Mouse (Mus musculus) CD4-positive, CD25-positive, alpha-beta regulatory T cell, adult 4 months (primary cell): ENCODE data around the gene Cnn3. TPM values are rescaled to one million over a fixed set of nuclear protein-coding genes. Genes with fewer than 3 reads are reported as not detected.

Experiments used
- ATAC-seq: one replicate; pipeline ENCODE4 v1.8.0; 2017
- polyA plus RNA-seq, 2 experiments: library from polyadenylated mRNA; unstranded; fragments of 100-300 nt; shearing (Covaris generic); gene quantifications; one replicate each; pipeline ENCODE4 v1.2.1; 2017

Cnn3 gene
- polyA plus RNA-seq, 2 experiments from 2014 or later, result 8.8 to 9.7 TPM

DNA sequence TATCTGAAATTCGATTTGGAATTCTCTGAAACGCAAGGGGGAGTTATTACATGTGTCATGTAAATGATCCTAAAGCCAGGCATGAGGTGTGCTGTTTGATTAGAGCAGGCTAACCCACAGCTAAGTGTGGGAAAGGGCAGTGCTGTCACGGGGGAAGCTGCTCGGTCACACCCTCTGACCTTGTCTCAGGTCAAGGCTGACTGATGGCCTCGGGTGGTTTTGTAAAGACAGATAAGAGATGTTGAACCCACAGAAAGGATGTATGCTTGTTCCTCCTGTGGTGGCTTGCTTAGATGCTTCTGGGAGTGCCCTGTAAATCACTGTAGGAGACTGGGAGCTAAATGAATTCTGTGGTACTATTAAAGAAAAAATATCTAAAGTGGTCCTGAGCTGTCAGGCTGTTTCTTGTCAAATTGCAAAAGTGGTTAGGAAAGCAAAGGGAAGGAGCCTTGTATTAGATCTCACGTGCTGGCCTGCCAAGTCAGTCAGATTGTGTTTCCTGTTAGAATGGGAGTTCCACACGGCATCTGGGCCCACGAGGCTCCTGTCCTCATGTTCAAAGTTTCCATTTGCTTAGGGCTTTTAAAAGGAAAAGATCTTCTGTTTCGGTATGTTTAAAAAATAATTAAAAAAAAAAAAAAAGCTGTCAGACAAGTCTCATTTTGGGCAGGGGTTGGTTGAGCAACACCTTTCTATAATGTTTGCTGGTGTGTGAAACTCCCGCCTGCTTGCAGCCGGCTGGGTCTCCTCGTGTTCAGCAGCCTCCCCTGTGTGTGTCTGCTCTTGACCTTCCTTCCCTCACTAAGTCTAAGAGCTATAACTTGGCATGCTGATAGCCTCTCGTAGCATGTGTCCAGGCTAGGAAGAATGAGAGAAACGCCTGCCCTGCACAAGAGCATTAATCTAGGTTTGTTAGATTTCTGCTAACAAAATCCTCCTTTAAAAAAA lies 32.5 kb downstream of the Cnn3 start:
- no peak for ATAC-seq

DNA sequence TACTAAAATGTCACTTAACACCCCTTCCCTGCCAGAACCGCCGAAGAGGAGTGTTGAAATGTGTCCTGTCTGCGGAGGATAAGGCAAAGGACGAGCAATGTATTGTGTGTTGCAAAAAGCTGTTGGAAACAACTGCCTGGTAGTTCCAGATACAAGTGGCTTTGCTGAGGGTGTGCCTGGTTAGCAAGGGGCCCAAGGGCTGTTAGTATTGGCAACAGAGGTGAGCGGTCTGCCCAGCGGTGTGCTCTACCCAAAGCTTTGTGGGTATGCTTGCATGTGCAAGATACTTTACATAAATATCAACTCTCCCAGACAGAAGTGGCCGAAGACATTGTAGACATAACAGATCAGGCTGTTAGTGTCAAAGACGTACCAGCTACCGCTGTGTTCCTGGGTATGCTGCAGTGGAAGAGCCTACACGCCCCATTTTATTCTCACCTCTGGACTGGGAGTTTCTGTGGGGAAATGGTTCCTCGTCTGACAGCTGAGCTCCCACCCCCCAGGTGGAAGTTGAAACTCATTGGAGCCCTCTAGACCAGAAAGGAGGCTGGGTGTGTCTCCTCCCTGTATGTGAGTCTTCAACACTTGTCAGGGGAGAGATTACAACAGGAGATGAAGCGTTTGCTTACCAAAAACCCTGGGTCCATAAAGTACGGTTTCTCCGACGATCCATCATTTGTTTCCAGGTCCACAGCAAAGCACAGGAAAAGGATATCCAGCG lies 34.3 kb downstream of the Cnn3 start:
- ATAC-seq, result no peak

DNA sequence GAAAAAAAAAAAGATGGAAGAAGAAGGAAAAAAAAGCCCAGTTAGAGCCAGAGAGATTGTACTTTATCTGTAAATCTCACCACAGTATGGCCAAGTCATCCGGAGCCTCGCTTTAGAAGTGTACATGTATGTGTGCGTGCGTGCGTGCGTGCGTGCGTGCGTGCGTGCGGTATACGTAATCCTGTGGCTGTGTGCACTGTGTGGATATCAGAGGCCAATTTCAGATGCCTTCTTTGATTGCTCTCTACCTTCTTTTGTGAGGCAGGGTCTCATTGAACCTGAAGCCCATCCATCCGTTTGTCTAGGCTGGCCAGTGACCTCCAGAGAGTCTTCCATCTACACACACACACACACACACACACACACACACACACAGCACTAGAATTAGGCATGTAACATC lies 35.2 kb downstream of the Cnn3 start:
- ATAC-seq, result no peak

DNA sequence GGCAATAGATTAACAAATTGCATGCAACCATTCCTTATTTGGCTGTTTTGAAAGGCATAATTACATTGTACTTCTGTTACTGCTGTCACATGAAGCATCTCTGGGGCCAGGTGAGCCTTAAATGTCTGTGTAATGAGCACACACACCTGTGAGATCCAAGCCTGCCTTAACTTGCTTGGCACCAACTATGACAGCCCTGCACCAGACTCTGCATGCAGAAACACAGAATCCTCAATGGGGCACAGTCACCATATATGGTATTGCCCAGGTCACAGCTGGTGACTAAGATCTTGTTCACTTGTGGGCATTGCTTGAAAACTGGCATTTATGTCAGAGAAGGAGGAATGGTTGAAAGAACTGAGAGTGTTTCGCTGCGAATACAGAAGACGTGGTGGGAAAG lies 36.5 kb downstream of the Cnn3 start:
- no peak for ATAC-seq

DNA sequence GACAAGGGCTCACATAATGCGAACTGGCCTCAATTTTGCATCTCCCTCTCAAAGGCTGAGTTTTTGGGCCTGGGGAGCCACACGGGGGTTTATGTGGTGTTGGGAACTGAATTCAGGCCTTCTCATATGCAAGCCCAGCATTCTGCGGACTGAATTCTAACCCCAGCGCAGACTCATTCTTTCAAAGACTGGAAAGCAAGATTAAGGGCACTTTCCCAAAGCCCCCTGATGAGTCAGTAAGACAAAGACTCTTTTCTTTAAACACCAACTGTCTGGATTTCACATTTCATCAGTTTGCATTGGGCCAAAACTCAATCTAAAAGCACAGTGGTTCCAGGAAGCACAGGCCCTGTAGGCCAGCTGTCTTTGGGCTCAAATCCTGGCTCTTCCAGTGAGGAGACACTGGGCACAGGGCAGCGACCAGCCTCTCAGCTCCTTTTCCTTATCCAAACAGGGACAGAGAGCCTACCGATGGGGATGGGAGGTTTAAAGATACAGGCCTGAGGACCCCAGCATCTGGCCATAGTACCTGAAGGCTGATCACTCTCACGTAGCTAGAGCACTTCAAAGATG lies 38.5 kb downstream of the Cnn3 start:
- no peak for ATAC-seq

DNA sequence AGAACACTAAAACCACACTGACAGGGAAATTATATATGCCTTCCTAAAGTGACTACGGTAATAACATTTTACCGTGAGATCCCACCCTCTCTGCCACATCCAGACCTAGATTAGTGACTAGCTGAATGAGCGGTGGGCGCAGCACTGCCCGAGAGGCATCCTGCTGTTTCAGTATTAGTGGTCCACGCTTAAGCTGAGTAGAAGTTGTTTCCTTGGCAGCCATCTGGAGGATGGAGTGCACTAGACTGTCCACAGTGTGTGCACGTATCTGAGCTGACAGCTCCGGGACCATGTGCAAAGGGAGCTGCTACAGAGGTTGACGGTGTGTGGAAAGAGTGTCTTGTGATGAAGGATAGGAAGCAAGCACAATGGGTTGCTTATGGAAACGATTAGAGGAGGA lies 39.5 kb downstream of the Cnn3 start:
- no peak for ATAC-seq

DNA sequence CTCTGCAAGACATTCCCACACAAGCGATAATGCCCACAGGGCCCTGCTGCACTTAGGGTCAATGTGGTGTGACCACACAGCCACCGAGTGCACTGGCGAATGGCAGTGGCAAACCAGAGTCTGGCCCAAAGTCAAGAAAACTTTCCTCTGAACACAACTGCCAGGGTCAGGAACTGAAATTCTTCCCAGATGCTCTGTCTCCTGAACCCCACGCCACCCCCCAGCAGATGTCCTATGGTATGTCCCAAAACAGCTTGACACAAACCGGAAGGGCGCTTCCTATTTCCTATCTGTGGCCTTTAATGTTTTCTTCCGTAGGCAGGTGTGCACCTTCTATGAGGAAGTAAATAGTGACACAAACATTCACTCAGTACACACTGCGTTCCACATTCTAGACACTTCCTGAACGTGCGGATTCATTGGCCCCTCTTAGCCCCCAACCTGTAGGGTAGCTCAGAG lies 40.8 kb downstream of the Cnn3 start:
- ATAC-seq, result peak; percentile 68

DNA sequence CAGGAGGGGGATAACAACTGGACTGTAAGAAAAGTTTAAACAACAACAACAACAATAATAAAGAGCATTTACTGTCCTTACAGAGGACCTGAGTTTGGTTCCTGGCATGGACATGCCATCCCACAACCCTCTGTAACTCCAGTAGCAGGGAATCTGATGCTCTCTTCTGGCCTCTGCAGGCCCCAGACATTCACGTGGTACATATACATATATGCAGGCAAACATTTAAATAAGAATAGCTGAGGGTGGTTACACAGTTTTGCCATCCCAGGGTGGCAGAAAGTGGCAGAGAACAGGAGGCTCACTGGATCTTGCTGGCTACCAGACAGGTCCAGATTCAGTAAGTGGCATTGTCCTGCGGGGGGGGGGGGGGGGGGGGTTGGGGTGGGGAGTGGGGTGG lies 41.8 kb downstream of the Cnn3 start:
- ATAC-seq, result no peak

DNA sequence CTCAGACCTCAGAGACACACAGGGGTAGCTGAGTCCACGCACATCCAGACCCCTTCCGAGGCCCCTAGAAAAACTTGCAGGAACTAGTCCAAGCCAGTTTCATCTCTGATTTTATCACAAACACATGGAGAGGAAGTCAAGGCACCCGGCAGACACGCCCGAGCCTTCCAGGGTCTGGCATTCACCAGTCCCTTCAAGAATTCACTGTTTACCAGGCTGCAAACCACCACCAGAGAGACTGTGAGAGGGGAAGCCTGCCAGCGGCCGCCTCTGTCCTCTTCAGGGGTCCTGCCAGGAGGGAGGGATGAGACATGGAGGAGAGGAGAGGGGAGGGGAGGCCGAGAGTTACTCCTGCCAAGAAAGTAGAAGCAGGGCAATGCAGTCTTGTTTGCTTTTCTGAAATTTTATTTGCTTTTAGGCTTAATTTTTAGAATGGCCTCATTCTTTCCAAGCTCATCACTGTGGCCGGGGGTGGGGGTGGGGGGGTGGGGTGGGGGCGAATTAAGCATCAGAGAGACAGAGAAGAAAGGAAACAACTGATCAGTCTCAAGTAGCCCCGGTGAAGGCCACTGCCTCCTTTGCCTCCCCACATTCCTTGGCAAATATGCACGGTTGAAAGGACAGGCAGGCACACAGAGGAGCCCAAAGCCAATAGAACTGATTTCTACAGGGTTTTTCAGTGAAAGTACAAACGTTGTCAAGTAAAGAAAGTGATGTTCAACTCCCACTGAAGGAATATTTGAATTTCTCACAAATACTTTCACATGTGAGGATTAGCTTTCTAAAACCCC lies 43.1 kb downstream of the Cnn3 start:
- no peak for ATAC-seq

DNA sequence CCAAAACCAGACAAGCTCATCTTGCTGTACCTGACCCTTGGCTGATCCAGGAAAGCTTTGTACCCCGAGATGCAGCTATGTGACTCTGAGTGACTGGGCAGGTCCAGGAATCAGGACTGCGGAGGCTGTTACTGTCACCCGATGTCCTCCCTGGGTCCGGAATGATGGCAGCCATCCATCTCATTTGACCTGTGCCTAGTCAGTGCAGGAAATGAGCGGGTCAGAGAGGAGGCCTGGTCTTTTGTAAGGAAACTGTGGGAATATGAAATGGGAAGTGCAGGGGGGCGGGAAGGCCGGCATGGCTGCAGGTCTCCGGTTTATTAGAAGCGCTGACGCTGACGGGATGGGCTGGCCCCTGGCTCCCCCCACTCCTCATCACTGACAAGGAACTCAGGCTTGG lies 45.4 kb downstream of the Cnn3 start:
- ATAC-seq, result no peak

DNA sequence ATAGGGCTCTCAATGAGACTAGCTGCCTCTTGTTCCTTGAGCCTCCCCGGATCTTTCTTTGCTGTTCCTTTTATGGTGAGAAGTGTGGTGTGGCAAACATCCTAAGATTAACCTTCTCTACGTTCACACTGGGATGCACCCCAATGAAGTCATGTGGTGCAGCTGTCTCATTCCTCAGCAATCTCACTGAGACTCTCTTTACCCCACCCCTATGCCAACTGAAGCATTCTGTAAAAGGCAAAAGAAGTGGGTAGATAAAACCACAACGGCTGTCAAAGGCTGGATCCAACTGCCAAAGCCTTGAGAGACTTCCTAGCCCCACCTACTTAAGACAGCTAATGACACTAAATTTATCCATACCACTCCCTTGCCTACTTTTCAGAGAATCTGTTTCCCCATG lies 48.4 kb downstream of the Cnn3 start:
- ATAC-seq, result no peak

DNA sequence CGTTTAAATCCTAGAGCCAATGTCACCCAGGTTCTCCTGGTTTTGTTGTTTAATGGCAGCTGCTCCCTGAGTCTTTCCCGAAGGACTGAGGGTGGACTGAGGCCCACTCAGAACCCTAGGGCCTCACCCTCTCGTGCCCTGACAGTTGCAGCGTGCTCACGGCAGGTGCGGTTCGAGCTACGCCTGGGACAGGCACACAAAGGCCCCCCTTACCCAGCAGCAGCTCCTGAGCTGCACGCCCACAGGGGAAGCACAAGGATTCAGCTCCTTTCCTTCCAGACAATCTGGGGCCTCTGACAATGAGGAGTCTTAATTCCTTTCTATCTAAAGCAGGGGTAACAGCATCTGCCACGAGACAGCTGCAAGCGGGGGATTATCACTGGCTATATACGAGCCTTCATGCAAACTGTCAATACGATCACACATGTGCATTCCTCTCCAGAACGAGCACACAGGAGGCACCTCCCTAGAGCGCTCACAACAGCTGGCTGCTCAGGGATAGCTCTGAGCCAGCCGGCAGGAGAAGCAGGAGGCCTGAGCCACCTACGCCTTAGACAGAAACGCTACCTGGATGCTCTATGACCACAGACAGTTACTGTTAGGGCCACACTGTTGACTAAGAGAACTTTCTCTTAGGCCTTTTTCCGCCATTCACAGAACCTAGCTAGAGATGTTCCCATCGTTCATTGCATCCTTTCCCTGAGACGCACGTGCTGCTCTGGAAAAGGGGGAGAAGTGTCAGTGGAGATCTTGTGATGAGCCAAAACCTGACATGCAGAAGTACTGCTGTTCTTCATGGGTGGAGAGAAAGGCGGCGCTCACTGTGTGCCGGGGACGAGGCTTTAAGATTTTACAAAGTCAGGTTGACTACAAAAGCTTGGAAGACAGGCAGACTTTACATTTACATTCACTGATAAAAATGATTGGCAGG lies 54.0 kb downstream of the Cnn3 start:
- no peak for ATAC-seq

DNA sequence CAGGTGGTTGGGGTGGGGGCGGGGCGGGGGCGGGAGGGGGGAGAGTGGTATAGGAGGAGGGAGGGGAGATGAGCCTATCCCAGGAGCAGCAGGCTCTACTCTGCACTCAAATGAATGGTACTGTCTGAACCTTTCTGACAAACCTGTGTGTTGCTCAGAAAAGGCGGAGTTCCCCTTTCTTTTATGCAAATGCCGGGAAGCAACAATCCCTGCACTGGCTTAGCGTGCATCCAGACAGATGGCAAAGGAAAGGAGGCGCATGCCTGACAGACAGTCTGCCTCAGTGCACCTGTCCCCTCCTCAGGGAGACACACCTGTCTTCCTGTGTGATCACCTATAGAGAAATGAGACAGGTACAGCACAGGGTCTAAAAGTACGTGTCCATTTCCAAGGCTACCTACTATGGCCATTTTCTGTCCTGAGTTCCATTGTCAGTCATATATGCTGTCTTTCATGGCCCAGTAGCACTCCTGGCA lies 54.7 kb downstream of the Cnn3 start:
- ATAC-seq, result no peak

DNA sequence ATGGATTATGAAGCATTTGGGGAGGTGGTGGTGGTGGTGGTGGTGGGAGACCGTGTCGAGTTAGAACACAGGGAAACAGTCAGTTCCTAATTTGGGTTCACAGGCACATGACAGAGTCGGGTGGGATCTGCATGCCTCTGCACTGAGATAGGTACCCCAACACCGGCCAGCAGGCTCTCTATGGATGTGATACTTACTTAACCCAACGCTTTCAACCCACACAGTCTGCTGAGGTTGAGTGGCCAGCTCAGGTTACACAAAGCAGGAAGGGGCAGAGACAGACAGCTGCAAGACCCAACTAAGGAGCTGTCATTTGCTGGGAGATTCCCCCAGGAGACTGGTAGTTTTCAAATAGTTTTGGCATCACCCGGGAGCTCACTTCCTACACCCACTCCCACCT lies 55.3 kb downstream of the Cnn3 start:
- ATAC-seq, result no peak

DNA sequence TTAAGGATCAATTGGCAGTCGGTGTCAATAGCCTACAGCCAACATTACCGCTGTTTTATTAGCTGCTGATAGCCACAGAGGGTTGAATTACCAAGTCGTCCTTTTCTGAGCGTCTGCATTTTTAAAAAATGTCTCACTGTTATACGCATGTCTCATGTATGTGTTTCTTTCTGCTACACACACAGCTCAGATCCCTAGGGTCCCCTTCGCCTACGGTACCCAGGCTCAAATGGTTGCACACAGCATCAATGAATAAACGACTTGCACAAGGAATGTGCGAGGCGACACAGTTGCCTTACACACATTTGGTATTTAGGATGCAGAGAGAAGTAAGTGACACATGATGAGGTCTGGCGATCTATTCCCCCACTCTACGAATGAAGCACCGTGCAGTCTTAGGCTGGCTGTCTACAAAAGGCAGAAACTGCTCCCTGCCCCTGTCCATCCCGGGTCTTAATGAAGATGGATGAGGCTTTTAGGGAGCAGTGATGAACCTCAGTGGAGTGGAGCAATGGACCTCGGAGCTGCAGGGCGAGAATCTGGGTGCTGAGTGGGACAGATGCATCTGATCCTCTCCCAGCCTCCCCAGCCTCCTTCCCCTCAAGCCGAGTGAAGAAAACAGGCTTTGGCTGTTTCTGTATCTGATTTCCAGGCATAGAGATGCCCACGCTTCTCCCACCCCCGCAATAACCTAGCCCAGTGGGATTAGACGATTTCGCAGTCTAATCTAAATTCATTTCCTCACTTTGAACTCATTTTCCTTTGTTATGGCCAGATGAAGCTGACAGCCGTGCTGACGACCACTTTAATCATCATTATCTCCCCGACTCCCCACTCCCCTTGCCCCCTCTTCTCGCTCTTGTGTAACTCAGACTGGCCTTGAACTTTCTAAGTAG lies 57.2 kb downstream of the Cnn3 start:
- ATAC-seq, result no peak

DNA sequence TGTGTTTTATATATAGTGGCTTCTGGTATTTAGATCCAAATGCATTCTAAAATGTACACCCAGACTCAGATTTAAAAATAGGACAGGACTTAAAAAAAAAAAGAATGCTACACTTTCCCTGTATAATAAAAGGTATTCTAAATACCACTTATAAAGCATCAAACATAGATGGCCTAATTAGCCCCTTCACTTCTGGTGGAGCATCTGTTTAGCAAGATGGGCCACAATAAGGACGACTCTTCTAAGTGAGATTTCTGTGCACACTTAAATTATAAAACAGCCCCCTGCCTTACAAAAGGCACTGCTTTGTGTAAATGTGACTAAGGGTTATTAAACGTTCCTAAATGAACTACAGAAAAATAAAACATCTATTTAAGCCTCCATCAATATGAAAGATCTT lies 58.9 kb downstream of the Cnn3 start:
- ATAC-seq, result no peak

DNA sequence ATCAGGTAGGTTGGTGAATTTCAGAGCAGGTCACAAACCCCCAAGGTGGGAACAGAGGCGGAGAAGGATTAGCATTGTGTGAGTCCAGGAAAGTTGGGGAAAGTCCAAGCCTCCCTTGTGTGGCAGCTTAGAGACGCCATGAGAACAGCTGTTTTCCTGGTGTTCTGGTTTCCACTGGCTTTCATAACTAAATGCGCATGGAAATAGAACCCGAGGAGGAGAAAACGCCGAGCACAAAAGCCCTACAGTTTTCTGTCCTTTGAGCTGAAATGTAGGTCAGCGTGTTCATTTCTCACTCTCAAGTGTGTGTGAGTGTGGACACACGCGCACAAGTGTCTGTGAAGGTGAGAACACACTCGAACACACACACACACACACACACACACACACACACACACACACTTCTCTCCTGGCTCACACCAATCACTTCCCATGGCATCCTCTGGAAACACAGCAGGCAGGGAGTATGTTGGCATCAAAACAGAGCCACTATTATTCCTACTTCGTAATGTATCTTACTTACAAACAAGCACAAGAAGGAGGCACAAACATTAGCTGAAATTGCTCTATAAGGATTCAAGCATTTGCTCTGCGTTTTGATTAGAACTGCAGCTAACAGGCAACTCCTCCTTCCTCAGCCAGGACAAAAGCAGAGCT lies 63.3 kb downstream of the Cnn3 start:
- ATAC-seq, result no peak

DNA sequence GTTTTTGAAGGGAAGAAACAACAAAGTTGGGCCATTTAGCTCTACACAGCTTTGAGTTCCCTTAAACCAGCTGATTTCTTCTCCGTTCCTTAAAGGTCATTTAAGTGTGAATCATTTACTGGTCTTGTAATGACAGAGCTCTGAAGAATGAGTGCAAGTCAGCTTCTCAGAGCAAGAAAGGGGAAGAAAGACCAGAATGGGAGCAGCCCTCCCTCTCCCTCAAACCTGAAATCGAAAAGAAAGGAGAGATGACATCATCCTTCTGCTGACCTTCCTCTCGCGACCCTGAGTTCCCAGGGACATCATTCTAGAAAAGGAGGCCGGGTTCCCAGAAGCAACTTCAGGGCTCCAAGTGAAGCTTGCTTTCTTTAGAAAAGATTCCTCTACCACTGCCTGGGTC lies 64.6 kb downstream of the Cnn3 start:
- ATAC-seq, result no peak

DNA sequence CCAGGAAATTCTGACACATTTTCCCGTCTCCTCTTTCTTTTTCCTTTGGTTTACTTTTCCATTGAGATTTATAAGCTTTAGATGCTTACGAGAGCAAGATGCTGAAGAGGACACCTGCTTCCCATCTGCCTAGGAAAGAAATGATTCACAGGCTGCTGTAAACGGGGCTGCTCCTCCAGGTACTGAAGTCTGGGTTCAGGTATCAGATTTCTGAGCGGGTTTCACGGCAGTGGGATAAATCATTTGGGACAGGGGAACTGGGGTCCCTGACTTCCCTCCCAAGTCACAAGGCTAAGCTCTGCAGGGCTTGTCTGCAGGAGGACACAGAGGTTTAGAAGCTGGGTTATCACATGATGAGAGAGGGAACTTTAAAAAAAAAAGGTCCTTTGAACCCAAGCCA lies 65.7 kb downstream of the Cnn3 start:
- no peak for ATAC-seq

DNA sequence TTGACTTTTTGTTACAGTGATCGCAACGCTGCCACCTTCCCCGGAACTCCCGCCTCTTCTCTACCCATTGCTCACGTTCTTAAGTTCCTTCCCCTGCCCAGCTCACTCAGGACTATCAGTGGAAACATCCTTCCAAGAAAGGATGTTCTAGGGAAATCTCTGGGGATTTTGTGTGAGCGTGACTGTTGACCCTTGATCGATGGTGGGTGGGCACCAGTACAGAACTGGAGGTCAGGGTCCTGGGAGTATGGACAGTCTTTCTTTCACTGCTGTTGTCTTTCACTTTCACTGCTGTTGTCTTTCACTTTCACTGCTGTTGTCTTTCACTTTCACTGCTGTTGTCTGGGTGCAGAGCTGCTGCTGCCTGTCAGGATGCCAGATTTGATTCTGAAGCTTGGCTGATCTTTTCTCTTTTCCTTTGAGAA lies 67.7 kb downstream of the Cnn3 start:
- ATAC-seq, result peak; percentile 94
